Mouse (Mus musculus) heart, postnatal 0 days (tissue): ENCODE measurements around the gene Cltc.

Experiments used
- CTCF ChIP-seq: IDR thresholded peaks from 2 replicates; pipeline ENCODE4 v1.5.1; 2016; ENCODE audit warnings: antibody characterized with exemption, control low read depth, low read depth
- EP300 ChIP-seq: IDR thresholded peaks from 2 replicates; pipeline ENCODE4 v1.6.1; 2016; ENCODE audit warnings: antibody characterized with exemption, low read depth

GRCm38 (mm10) chr11:86650676-86651075 is 106.7 kb downstream of the Cltc start:
- TF ChIP-seq CTCF (no peak), EP300 (no peak)
